Mouse (Mus musculus) right cerebral cortex, postnatal 36 days (tissue): Measurements from ENCODE around the gene Slc22a2.
"Not testable (repeated sequence)": the region's sequence is repeated elsewhere in the genome, so short reads cannot be mapped to it uniquely, and the experiment has no call there.

ENCODE experiments used
- DNase-seq, 2 experiments: peaks; one replicate each; pipeline ENCODE4 v3.0.0; 2022; ENCODE audit warnings: low spot score in 2 of 2, mixed read lengths in 1 of 2

Slc22a2 gene

GRCm38 (mm10) chr17:12583991-12584390 lies at the start of gene Slc22a2:
Slc22a2 (plus strand) TSS chr17:12584132.
- DNase-seq, result no peak

- DNase-seq, result peak; percentile 16 to 24
These were observed 49.4 kb upstream of the Slc22a2 start for GRCm38 (mm10) chr17:12534353-12535145.

GRCm38 (mm10) chr17:12562215-12562614 lies 21.7 kb upstream of the Slc22a2 start:
- DNase-seq, result no peak

GRCm38 (mm10) chr17:12564481-12565000 lies 19.4 kb upstream of the Slc22a2 start:
- not testable (repeated sequence) for DNase-seq

GRCm38 (mm10) chr17:12565443-12565842 lies 18.5 kb upstream of the Slc22a2 start:
- DNase-seq, result no peak

GRCm38 (mm10) chr17:12571316-12571715 lies 12.6 kb upstream of the Slc22a2 start:
- no peak for DNase-seq

- no peak for DNase-seq
These were observed 11.9 kb upstream of the Slc22a2 start for GRCm38 (mm10) chr17:12571924-12572463.

GRCm38 (mm10) chr17:12575391-12575790 lies 8.5 kb upstream of the Slc22a2 start:
- no peak for DNase-seq

- DNase-seq, result no peak
These were observed 6.8 kb upstream of the Slc22a2 start for GRCm38 (mm10) chr17:12577096-12577495.

- DNase-seq, result no peak
These were observed 1.4 kb downstream of the Slc22a2 start for GRCm38 (mm10) chr17:12585366-12585765.

- no peak for DNase-seq
These were observed 3.0 kb downstream of the Slc22a2 start for GRCm38 (mm10) chr17:12586966-12587365.

- DNase-seq, result no peak
These were observed 4.9 kb downstream of the Slc22a2 start for GRCm38 (mm10) chr17:12588801-12589247.

- DNase-seq, result no peak
These were observed 7.1 kb downstream of the Slc22a2 start for GRCm38 (mm10) chr17:12590911-12591625.

- DNase-seq, result no peak
These were observed 12.0 kb downstream of the Slc22a2 start for GRCm38 (mm10) chr17:12595846-12596515.

GRCm38 (mm10) chr17:12606634-12607033 lies 22.7 kb downstream of the Slc22a2 start:
- no peak for DNase-seq

- DNase-seq, result no peak
These were observed 23.3 kb downstream of the Slc22a2 start for GRCm38 (mm10) chr17:12607202-12607601.

GRCm38 (mm10) chr17:12614511-12615385 lies 30.8 kb downstream of the Slc22a2 start:
- no peak for DNase-seq

- DNase-seq, result no peak
These were observed 31.5 kb downstream of the Slc22a2 start for GRCm38 (mm10) chr17:12615429-12615828.

- no peak for DNase-seq
These were observed 35.7 kb downstream of the Slc22a2 start for GRCm38 (mm10) chr17:12619641-12620040.

- no peak for DNase-seq
These were observed 44.1 kb downstream of the Slc22a2 start for GRCm38 (mm10) chr17:12627983-12628382.
